ENCODE assay signal across 19 mouse cellular contexts in genomic region chr4:4635338-4635737, GRCm38 (mm10).
DNase-seq lines count a peak whose midpoint lies in the region; ATAC-seq and TF ChIP-seq lines count a peak whose summit lies in the region.
"Had no signal": no experiment of that assay in that cellular context is flagged by ENCODE, and none has a peak within 500 bp of the region (broad histone marks: within the 10 kb centered on the region; RNA-seq: fewer than 3 reads in every experiment).

No protein-coding gene starts in this region.

- H3K27me3 ChIP-seq in kidney, embryonic 15.5 days = no peaks in the 10 kb centered on the region
- H3K27me3 ChIP-seq in CH12.LX (replicated peaks) = no peaks in the 10 kb centered on the region
- H3K27me3 ChIP-seq in embryonic facial prominence, embryonic 15.5 days = no peaks in the 10 kb centered on the region
- H3K27me3 ChIP-seq in myocyte (ENCODE audit: control insufficient read depth, insufficient read depth, insufficient read length) = no peaks in the 10 kb centered on the region
- H3K27me3 ChIP-seq in forebrain, embryonic 15.5 days = no peaks in the 10 kb centered on the region
- H3K27me3 ChIP-seq: lung, embryonic 15.5 days; midbrain, embryonic 13.5 days had no signal

- in situ Hi-C loops in CH12.LX (cut with MboI; ENCODE audit: low pct_ligation_motif_present, low pct_unique_long_range_greater_than_20kb, low sequenced_read_pairs) = no loop called here

- H3K36me3 ChIP-seq in kidney, embryonic 15.5 days = no peaks in the 10 kb centered on the region
- H3K36me3 ChIP-seq in CH12.LX (replicated peaks in 1 of 2; ENCODE audit: control insufficient read depth in 1 of 2, insufficient read depth in 1 of 2, low read length in 1 of 2) = no peaks in the 10 kb centered on the region
- no peaks in the 10 kb centered on the region for H3K36me3 ChIP-seq in embryonic facial prominence, embryonic 15.5 days
- no peaks in the 10 kb centered on the region for H3K36me3 ChIP-seq in myocyte (ENCODE audit: control insufficient read depth, insufficient read depth)
- no peaks in the 10 kb centered on the region for H3K36me3 ChIP-seq in forebrain, embryonic 15.5 days
- H3K36me3 ChIP-seq: heart, embryonic 10.5 days; lung, embryonic 15.5 days; midbrain, embryonic 13.5 days had no signal

- H3K9ac ChIP-seq in kidney, embryonic 15.5 days = no peak overlapping the region
- H3K9ac ChIP-seq in CH12.LX (ENCODE audit: insufficient read depth, low read depth) = no peak overlapping the region
- no peak overlapping the region for H3K9ac ChIP-seq in embryonic facial prominence, embryonic 15.5 days
- H3K9ac ChIP-seq in forebrain, embryonic 15.5 days (replicated peaks) = no peak overlapping the region
- H3K9ac ChIP-seq: lung, embryonic 15.5 days; midbrain, embryonic 13.5 days had no signal

- WGBS in kidney, embryonic 15.5 days = 6% methylated on average over 6 of the region's 6 CpGs
- 28% methylated on average over 6 of the region's 6 CpGs for WGBS in embryonic facial prominence, embryonic 15.5 days
- 75% methylated on average over 6 of the region's 6 CpGs for WGBS in forebrain, embryonic 15.5 days

- TF ChIP-seq EP300 in CH12.LX (IDR thresholded peaks at IDR 0.05; ENCODE audit: low read length) = peak; percentile 36; the same call in 1 of the 2 replicates

- no peaks in the 10 kb centered on the region for H3K79me2 ChIP-seq in CH12.LX (replicated peaks; ENCODE audit: control insufficient read depth, extremely low read depth, insufficient read depth, poor library complexity, severe bottlenecking)
- no peaks in the 10 kb centered on the region for H3K79me2 ChIP-seq in myocyte (ENCODE audit: control insufficient read depth, insufficient read depth)

- peaks cover 6% of the 10 kb centered on the region; the same call in 1 of the 2 replicates for H3K4me1 ChIP-seq in kidney, embryonic 15.5 days
- peaks cover 3 to 11% of the 10 kb centered on the region in 2 experiments; a peak in 3 of 4 replicates for H3K4me1 ChIP-seq in CH12.LX (ENCODE audit: control insufficient read depth in 1 of 2, insufficient read depth in 2 of 2)
- H3K4me1 ChIP-seq in embryonic facial prominence, embryonic 15.5 days = peaks cover 19% of the 10 kb centered on the region; the same call in 1 of the 2 replicates
- no peaks in the 10 kb centered on the region for H3K4me1 ChIP-seq in forebrain, embryonic 15.5 days
- H3K4me1 ChIP-seq: heart, embryonic 10.5 days; lung, embryonic 15.5 days; midbrain, embryonic 13.5 days had no signal

- dilution Hi-C loops in CH12.LX (cut with MboI; ENCODE audit: extremely low pct_ligation_motif_present, extremely low pct_unique_long_range_greater_than_20kb, low sequenced_read_pairs) = no loop called here

- no peak for TF ChIP-seq CTCF in CH12.LX (conservative IDR thresholded peaks at IDR 0.05 in 1 of 2, IDR thresholded peaks at IDR 0.05 in 1 of 2; ENCODE audit: low read depth in 2 of 2, low read length in 2 of 2)

- TF ChIP-seq POLR2A in CH12.LX (IDR thresholded peaks at IDR 0.05; ENCODE audit: low read depth, low read length) (no peak), myocyte (IDR thresholded peaks at IDR 0.05; ENCODE audit: insufficient read length, low read depth) (no peak)

- H3K27ac ChIP-seq in kidney, embryonic 15.5 days = no peak overlapping the region
- H3K27ac ChIP-seq in CH12.LX (ENCODE audit: insufficient read depth, low read depth) = no peak overlapping the region
- H3K27ac ChIP-seq in embryonic facial prominence, embryonic 15.5 days (replicated peaks) = no peak overlapping the region; the same call in 1 of the 2 replicates
- no peak overlapping the region for H3K27ac ChIP-seq in forebrain, embryonic 15.5 days (replicated peaks)
- H3K27ac ChIP-seq: heart, embryonic 10.5 days; hindbrain, postnatal 0 days; layer of hippocampus, adult 2 months; lung, embryonic 15.5 days; midbrain, embryonic 13.5 days had no signal

- H3ac ChIP-seq in myocyte (ENCODE audit: control insufficient read depth, insufficient read length) = no peak overlapping the region

- TF ChIP-seq RAD21 in CH12.LX (IDR thresholded peaks at IDR 0.05; ENCODE audit: low read depth, low read length) = no peak

- ATAC-seq in kidney, embryonic 15.5 days (replicated peaks; ENCODE audit: low FRiP score) = peak; percentile 63; the same call in 1 of the 2 replicates
- 0 out of 2 replicates have a peak, but pooled peaks have one; percentile 54 for ATAC-seq in embryonic facial prominence, embryonic 15.5 days (ENCODE audit: insufficient number of reproducible peaks, low FRiP score, low TSS enrichment, low read depth)
- ATAC-seq in forebrain, embryonic 15.5 days (replicated peaks) = no peak
- ATAC-seq: forebrain, embryonic 14.5 days; hindbrain, postnatal 0 days; midbrain, embryonic 13.5 days had no signal

- H3K9me3 ChIP-seq in kidney, embryonic 15.5 days (replicated peaks) = no peaks in the 10 kb centered on the region
- H3K9me3 ChIP-seq in CH12.LX (replicated peaks; ENCODE audit: low read length) = no peaks in the 10 kb centered on the region
- H3K9me3 ChIP-seq in embryonic facial prominence, embryonic 15.5 days (replicated peaks) = no peaks in the 10 kb centered on the region
- H3K9me3 ChIP-seq in forebrain, embryonic 15.5 days = no peaks in the 10 kb centered on the region
- H3K9me3 ChIP-seq: heart, embryonic 10.5 days; lung, embryonic 15.5 days; midbrain, embryonic 13.5 days had no signal

- no peak overlapping the region for H3K4me3 ChIP-seq in kidney, embryonic 15.5 days (replicated peaks)
- no peak overlapping the region for H3K4me3 ChIP-seq in CH12.LX (replicated peaks in 1 of 3; ENCODE audit: low read depth in 2 of 3, low read length in 2 of 3, poor library complexity in 1 of 3)
- no peak overlapping the region for H3K4me3 ChIP-seq in embryonic facial prominence, embryonic 15.5 days (replicated peaks)
- no peak overlapping the region for H3K4me3 ChIP-seq in myocyte
- no peak overlapping the region for H3K4me3 ChIP-seq in forebrain, embryonic 15.5 days
- H3K4me3 ChIP-seq: heart, embryonic 10.5 days; layer of hippocampus, adult 2 months; lung, embryonic 15.5 days; midbrain, embryonic 13.5 days had no signal

- DNase-seq in kidney, postnatal 4 days = no peak
- peak; percentile 63 for DNase-seq in CH12.LX (ENCODE audit: extremely low read depth)
- no peak for DNase-seq in cerebellum, postnatal 4 days (ENCODE audit: low spot score in 2 of 2)
- DNase-seq: adrenal gland, adult 2 months; cerebellum, adult 18-20 months; gastrocnemius, postnatal 25 days; heart, postnatal 14 days; kidney, adult 8-10 months; right cerebral cortex, postnatal 14 days had no signal

- no peak overlapping the region for H3K4me2 ChIP-seq in kidney, embryonic 15.5 days
- H3K4me2 ChIP-seq in CH12.LX (ENCODE audit: insufficient read depth, low read depth, poor library complexity, severe bottlenecking) (peak overlapping the region; percentile 56; the same call in 1 of the 2 replicates), myocyte (ENCODE audit: low read depth) (peak overlapping the region; percentile 65)
- no peak overlapping the region for H3K4me2 ChIP-seq in embryonic facial prominence, embryonic 15.5 days (replicated peaks)
- H3K4me2 ChIP-seq in forebrain, embryonic 15.5 days (replicated peaks) = no peak overlapping the region
- H3K4me2 ChIP-seq: lung, embryonic 15.5 days; midbrain, embryonic 13.5 days had no signal

TF ChIP-seq in CH12.LX, 34 proteins besides CTCF, POLR2A, EP300 and RAD21 (continues in another document):
- TF ChIP-seq POLR2AphosphoS2 (IDR thresholded peaks at IDR 0.05; ENCODE audit: low read depth, low read length) (no peak), UBTF (IDR thresholded peaks at IDR 0.05; ENCODE audit: low read depth, low read length) (no peak), GABPA (IDR thresholded peaks at IDR 0.05; ENCODE audit: insufficient replicate concordance, low read depth, low read length) (no peak), RCOR1 (conservative IDR thresholded peaks at IDR 0.05; ENCODE audit: low read depth, low read length) (0 out of 2 replicates have a peak, but pooled peaks have one; percentile 35), IRF4 (IDR thresholded peaks at IDR 0.05; ENCODE audit: low read depth, low read length) (peak; percentile 64; the same call in 1 of the 2 replicates), TCF12 (IDR thresholded peaks at IDR 0.05; ENCODE audit: low read depth, low read length) (no peak), MAX (IDR thresholded peaks at IDR 0.05; ENCODE audit: low read length) (peak; percentile 45; the same call in 1 of the 2 replicates), JUN (IDR thresholded peaks at IDR 0.05; ENCODE audit: insufficient read depth, low read depth, low read length) (0 out of 2 replicates have a peak, but pooled peaks have one; percentile 8), HCFC1 (IDR thresholded peaks at IDR 0.05; ENCODE audit: low read depth, low read length) (peak; percentile 58), USF2 (conservative IDR thresholded peaks at IDR 0.05; ENCODE audit: low read depth, low read length) (no peak), MXI1 (IDR thresholded peaks at IDR 0.05; ENCODE audit: low read depth, low read length) (no peak), ELF1 (IDR thresholded peaks at IDR 0.05; ENCODE audit: low read depth, low read length) (0 out of 2 replicates have a peak, but pooled peaks have one; percentile 22), SIN3A (IDR thresholded peaks at IDR 0.05; ENCODE audit: low read length) (peak; percentile 50; the same call in 1 of the 2 replicates)

TF ChIP-seq in myocyte, 11 proteins besides CTCF, POLR2A, EP300 and RAD21:
- no peak for TF ChIP-seq TCF3 (IDR thresholded peaks at IDR 0.05; ENCODE audit: insufficient read length, low read depth)
- no peak for TF ChIP-seq USF1 (IDR thresholded peaks at IDR 0.05; ENCODE audit: low read depth)
- TF ChIP-seq TCF12 (IDR thresholded peaks at IDR 0.05; ENCODE audit: insufficient read depth, poor library complexity, severe bottlenecking) = no peak
- no peak for TF ChIP-seq REST (IDR thresholded peaks at IDR 0.05; ENCODE audit: insufficient read depth, insufficient read length)
- TF ChIP-seq POLR2AphosphoS2 (IDR thresholded peaks at IDR 0.05; ENCODE audit: insufficient read length, low read depth) = no peak
- TF ChIP-seq E2F4 (IDR thresholded peaks at IDR 0.05; ENCODE audit: insufficient read depth) = no peak
- TF ChIP-seq MYOG (IDR thresholded peaks at IDR 0.05; ENCODE audit: control insufficient read depth in 1 of 3, insufficient read depth in 1 of 3, insufficient read length in 2 of 3, low read depth in 2 of 3) = no peak
- no peak for TF ChIP-seq MAX (IDR thresholded peaks at IDR 0.05; ENCODE audit: low read depth)
- no peak for TF ChIP-seq CEBPB (IDR thresholded peaks at IDR 0.05; ENCODE audit: insufficient read depth, poor library complexity, severe bottlenecking)

Comparison
In these comparisons a context has a peak if more than half of its experiments do, and no peak if none do; other contexts are left out.
1. H3K4me2 ChIP-seq: peak in CH12.LX (single experiment) and myocyte (single experiment); none in kidney, embryonic 15.5 days (single experiment), embryonic facial prominence, embryonic 15.5 days (single experiment) and forebrain, embryonic 15.5 days (single experiment).